Mouse (Mus musculus) CH12.LX (cell line): ENCODE results near the gene Kcnj9. TPM values are rescaled to one million over a fixed set of nuclear protein-coding genes. Genes with fewer than 3 reads are reported as not detected.

ENCODE experiments used
- DNase-seq: peaks from one replicate; pipeline ENCODE4 v3.0.0-alpha.2; 2013; ENCODE audit errors: extremely low read depth
- H3K27ac ChIP-seq: 2 replicates; pipeline ENCODE4 v1.5.1; 2012; ENCODE audit warnings: low read depth, mild to moderate bottlenecking, control low read depth, moderate library complexity; ENCODE audit not compliant: insufficient read depth
- H3K27me3 ChIP-seq: replicated peaks from 2 replicates; pipeline ENCODE3; 2012; ENCODE audit warnings: inconsistent platforms
- H3K36me3 ChIP-seq, 2 experiments: replicated peaks in 1 of 2; 2 replicates each; pipeline versions ENCODE3 to v1.6.1; 2012; ENCODE audit warnings: inconsistent platforms in 1 of 2, low read length in 1 of 2, mild to moderate bottlenecking in 1 of 2, mixed read lengths in 1 of 2, moderate library complexity in 1 of 2; ENCODE audit not compliant: control insufficient read depth in 1 of 2, insufficient read depth in 1 of 2
- H3K4me1 ChIP-seq, 2 experiments: 2 replicates each; pipeline ENCODE4 v1.6.1; 2012; ENCODE audit warnings: inconsistent platforms in 1 of 2, moderate library complexity in 1 of 2; ENCODE audit not compliant: insufficient read depth in 2 of 2, control insufficient read depth in 1 of 2
- H3K4me2 ChIP-seq: 2 replicates; pipeline ENCODE4 v1.6.1; 2012; ENCODE audit warnings: low read depth, mild to moderate bottlenecking, control low read depth; ENCODE audit not compliant: poor library complexity, insufficient read depth, severe bottlenecking
- H3K4me3 ChIP-seq, 3 experiments: fragments of 150-350 bp in 1 of 3; sonication (generic) in 1 of 3; replicated peaks in 1 of 3; 2 replicates each; pipeline versions ENCODE3 to v1.5.1; 2011 to 2012; ENCODE audit warnings: low read depth in 2 of 3, low read length in 2 of 3, mild to moderate bottlenecking in 2 of 3, moderate library complexity in 2 of 3, control low read depth in 1 of 3, improper control_type of control experiment in 1 of 3, inconsistent platforms in 1 of 3, mixed read lengths in 1 of 3; ENCODE audit not compliant: poor library complexity in 1 of 3
- H3K79me2 ChIP-seq: replicated peaks from 2 replicates; pipeline ENCODE4 v1.6.1; 2012; ENCODE audit warnings: mild to moderate bottlenecking, moderate library complexity; ENCODE audit not compliant: control insufficient read depth, poor library complexity, insufficient read depth, severe bottlenecking; ENCODE audit errors: extremely low read depth
- H3K9ac ChIP-seq: 2 replicates; pipeline ENCODE4 v1.6.1; 2012; ENCODE audit warnings: low read depth, mild to moderate bottlenecking, control low read depth, moderate library complexity; ENCODE audit not compliant: insufficient read depth
- H3K9me3 ChIP-seq: replicated peaks from 2 replicates; pipeline ENCODE3; 2012; ENCODE audit warnings: low read length, inconsistent platforms, mixed read lengths
- HCFC1 ChIP-seq: IDR thresholded peaks from 2 replicates; pipeline ENCODE4 v1.6.1; 2012; ENCODE audit warnings: low read depth, mild to moderate bottlenecking, inconsistent platforms, low read length, improper control_type of control experiment
- MAZ ChIP-seq: IDR thresholded peaks from 2 replicates; pipeline ENCODE4 v1.6.1; 2012; ENCODE audit warnings: low read depth, mild to moderate bottlenecking, inconsistent platforms, low read length, improper control_type of control experiment, moderate library complexity
- MYC ChIP-seq: IDR thresholded peaks from 2 replicates; pipeline ENCODE4 v1.6.1; 2011; ENCODE audit warnings: low read depth, mild to moderate bottlenecking, improper control_type of control experiment, low read length
- RAD21 ChIP-seq: IDR thresholded peaks from 2 replicates; pipeline ENCODE4 v1.6.1; 2011; ENCODE audit warnings: low read depth, mild to moderate bottlenecking, low read length, improper control_type of control experiment, moderate library complexity
- dilution Hi-C: fragments of 300-500 bp; cut with MboI; formaldehyde crosslinking; loops from 2 replicates; pipeline ENCODE4 v1.14.3; 2020; ENCODE audit warnings: low sequenced_read_pairs; ENCODE audit not compliant: extremely low pct_unique_long_range_greater_than_20kb, extremely low pct_ligation_motif_present
- in situ Hi-C: fragments of 300-500 bp; cut with MboI; formaldehyde crosslinking; loops from 3 replicates; pipeline ENCODE4 v1.14.3; 2019; ENCODE audit warnings: low sequenced_read_pairs, low pct_ligation_motif_present, low pct_unique_long_range_greater_than_20kb, mixed read lengths
- polyA plus RNA-seq: library from polyadenylated mRNA; unstranded; fragments of >175 nt; gene quantifications from 2 replicates; pipeline ENCODE4 v1.2.1, GENCODE M21; 2012; ENCODE audit warnings: low read depth; ENCODE audit not compliant: insufficient read length
- total RNA-seq, 2 experiments: library from RNA; depleted of rRNA; stranded (reverse); fragments of 300-350 nt in 1 of 2; fragments of >200 nt in 1 of 2; gene quantifications; 2 replicates each; pipeline ENCODE4 v1.2.3; 2012 to 2014

Kcnj9 gene
- total and polyA plus RNA-seq, 3 experiments, result 0.04 to 0.10 TPM; not detected in 1

- H3K4me1 ChIP-seq, result no peaks in the 10 kb centered on the region; a peak in 1 of 4 replicates
- H3K9me3 ChIP-seq, result no peaks in the 10 kb centered on the region
- dilution Hi-C loops, result no loop called here
- H3K9ac ChIP-seq, result no peak overlapping the region
- in situ Hi-C loops, result no loop called here
- TF ChIP-seq RAD21 (no peak), MAZ (no peak), MYC (no peak), HCFC1 (no peak)
- TF ChIP-seq, all 38 proteins: peak for 0
- DNase-seq, result no peak
- H3K27me3 ChIP-seq, result no peaks in the 10 kb centered on the region
- H3K27ac ChIP-seq, result no peak overlapping the region
- no peaks in the 10 kb centered on the region for H3K36me3 ChIP-seq
- H3K79me2 ChIP-seq, result no peaks in the 10 kb centered on the region
- H3K4me2 ChIP-seq, result no peak overlapping the region
- no peak overlapping the region for H3K4me3 ChIP-seq
These were observed 57.9 kb downstream of the Kcnj9 start for GRCm38 (mm10) chr1:172271208-172271607.

Other genes starting within 250 kb of the Kcnj9 start
- 158 and 165 TPM in 2 replicates for gene Copa, start 246.8 kb downstream of the Kcnj9 start, total RNA-seq (2012; rRNA removed)
- 155 and 157 TPM in 2 replicates for gene Copa, start 246.8 kb downstream of the Kcnj9 start, total RNA-seq (2014; rRNA removed)
- gene Copa, start 246.8 kb downstream of the Kcnj9 start, polyA plus RNA-seq, result 160 and 165 TPM in 2 replicates
- 21.5 and 24.5 TPM in 2 replicates for gene Ncstn, start 246.5 kb downstream of the Kcnj9 start, total RNA-seq (2012; rRNA removed)
- gene Ncstn, start 246.5 kb downstream of the Kcnj9 start, total RNA-seq (2014; rRNA removed), result 12.4 and 15.0 TPM in 2 replicates
- 52.4 and 56.1 TPM in 2 replicates for gene Ncstn, start 246.5 kb downstream of the Kcnj9 start, polyA plus RNA-seq
- 43.5 and 46.0 TPM in 2 replicates for gene Pex19, start 202.6 kb downstream of the Kcnj9 start, total RNA-seq (2012; rRNA removed)
- gene Pex19, start 202.6 kb downstream of the Kcnj9 start, total RNA-seq (2014; rRNA removed), result 47.9 and 53.6 TPM in 2 replicates
- 58.2 and 60.5 TPM in 2 replicates for gene Pex19, start 202.6 kb downstream of the Kcnj9 start, polyA plus RNA-seq
- gene Dcaf8, start 181.2 kb downstream of the Kcnj9 start, total RNA-seq (2012; rRNA removed), result 47.7 and 58.5 TPM in 2 replicates
- gene Dcaf8, start 181.2 kb downstream of the Kcnj9 start, total RNA-seq (2014; rRNA removed), result 46.2 and 50.1 TPM in 2 replicates
- 77.2 and 80.7 TPM in 2 replicates for gene Dcaf8, start 181.2 kb downstream of the Kcnj9 start, polyA plus RNA-seq
- 14.9 and 15.6 TPM in 2 replicates for gene Pea15a, start 122.5 kb downstream of the Kcnj9 start, total RNA-seq (2012; rRNA removed)
- gene Pea15a, start 122.5 kb downstream of the Kcnj9 start, total RNA-seq (2014; rRNA removed), result 21.5 and 23.7 TPM in 2 replicates
- 50.6 and 52.1 TPM in 2 replicates for gene Pea15a, start 122.5 kb downstream of the Kcnj9 start, polyA plus RNA-seq
- 0.21 TPM in 1 of 2 replicates, not detected in the other for gene Casq1, start 109.5 kb downstream of the Kcnj9 start, total RNA-seq (2012; rRNA removed)
- not detected in 2 replicates for gene Casq1, start 109.5 kb downstream of the Kcnj9 start, total RNA-seq (2014; rRNA removed)
- gene Casq1, start 109.5 kb downstream of the Kcnj9 start, polyA plus RNA-seq, result 0.96 and 0.98 TPM in 2 replicates
- not detected in 2 replicates for gene Atp1a4, start 70.9 kb downstream of the Kcnj9 start, total RNA-seq (2012; rRNA removed)
- not detected in 2 replicates for gene Atp1a4, start 70.9 kb downstream of the Kcnj9 start, total RNA-seq (2014; rRNA removed)
- 0.07 TPM in 1 of 2 replicates, not detected in the other for gene Atp1a4, start 70.9 kb downstream of the Kcnj9 start, polyA plus RNA-seq
- gene Igsf8, start 67.7 kb downstream of the Kcnj9 start, total RNA-seq (2012; rRNA removed), result 29.3 and 37.0 TPM in 2 replicates
- 7.4 and 8.3 TPM in 2 replicates for gene Igsf8, start 67.7 kb downstream of the Kcnj9 start, total RNA-seq (2014; rRNA removed)
- 22.1 and 25.9 TPM in 2 replicates for gene Igsf8, start 67.7 kb downstream of the Kcnj9 start, polyA plus RNA-seq
- 0.13 and 0.21 TPM in 2 replicates for gene Atp1a2, start 31.3 kb downstream of the Kcnj9 start, total RNA-seq (2012; rRNA removed)
- 0.03 and 0.07 TPM in 2 replicates for gene Atp1a2, start 31.3 kb downstream of the Kcnj9 start, total RNA-seq (2014; rRNA removed)
- 0.23 and 0.33 TPM in 2 replicates for gene Atp1a2, start 31.3 kb downstream of the Kcnj9 start, polyA plus RNA-seq
- 0.08 and 0.13 TPM in 2 replicates for gene Kcnj10, start 11.9 kb upstream of the Kcnj9 start, total RNA-seq (2012; rRNA removed)
- gene Kcnj10, start 11.9 kb upstream of the Kcnj9 start, total RNA-seq (2014; rRNA removed), result not detected in 2 replicates
- 0.06 TPM in 1 of 2 replicates, not detected in the other for gene Kcnj10, start 11.9 kb upstream of the Kcnj9 start, polyA plus RNA-seq
- gene Pigm, start 47.2 kb upstream of the Kcnj9 start, total RNA-seq (2012; rRNA removed), result 8.6 and 9.5 TPM in 2 replicates
- 13.8 and 14.3 TPM in 2 replicates for gene Pigm, start 47.2 kb upstream of the Kcnj9 start, total RNA-seq (2014; rRNA removed)
- 8.7 and 10.7 TPM in 2 replicates for gene Pigm, start 47.2 kb upstream of the Kcnj9 start, polyA plus RNA-seq
- gene Slamf9, start 146.0 kb upstream of the Kcnj9 start, total RNA-seq (2012; rRNA removed), result 17.0 and 30.9 TPM in 2 replicates
- 30.1 and 32.6 TPM in 2 replicates for gene Slamf9, start 146.0 kb upstream of the Kcnj9 start, total RNA-seq (2014; rRNA removed)
- 28.3 and 30.3 TPM in 2 replicates for gene Slamf9, start 146.0 kb upstream of the Kcnj9 start, polyA plus RNA-seq
- gene Igsf9, start 152.5 kb upstream of the Kcnj9 start, total RNA-seq (2012; rRNA removed), result 4.5 and 6.0 TPM in 2 replicates
- 2.0 and 2.7 TPM in 2 replicates for gene Igsf9, start 152.5 kb upstream of the Kcnj9 start, total RNA-seq (2014; rRNA removed)
- 6.5 and 7.2 TPM in 2 replicates for gene Igsf9, start 152.5 kb upstream of the Kcnj9 start, polyA plus RNA-seq
- gene Tagln2, start 170.7 kb upstream of the Kcnj9 start, total RNA-seq (2012; rRNA removed), result 179 and 206 TPM in 2 replicates
- gene Tagln2, start 170.7 kb upstream of the Kcnj9 start, total RNA-seq (2014; rRNA removed), result 145 and 172 TPM in 2 replicates
- 281 and 337 TPM in 2 replicates for gene Tagln2, start 170.7 kb upstream of the Kcnj9 start, polyA plus RNA-seq
- gene Cfap45, start 191.5 kb upstream of the Kcnj9 start, total RNA-seq (2012; rRNA removed), result not detected in 2 replicates
- gene Cfap45, start 191.5 kb upstream of the Kcnj9 start, total RNA-seq (2014; rRNA removed), result not detected in 2 replicates
- not detected in 2 replicates for gene Cfap45, start 191.5 kb upstream of the Kcnj9 start, polyA plus RNA-seq
- 0.13 and 0.17 TPM in 2 replicates for gene Vsig8, start 226.6 kb upstream of the Kcnj9 start, total RNA-seq (2012; rRNA removed)
- not detected in 2 replicates for gene Vsig8, start 226.6 kb upstream of the Kcnj9 start, total RNA-seq (2014; rRNA removed)
- gene Vsig8, start 226.6 kb upstream of the Kcnj9 start, polyA plus RNA-seq, result 0.18 and 0.29 TPM in 2 replicates